Mouse (Mus musculus): ENCODE data around the gene Gm5447. TPM values are rescaled to one million over a fixed set of nuclear protein-coding genes. Genes with fewer than 3 reads are reported as not detected.

The Gm5447 gene
- polyA plus RNA-seq, 1 experiment from 2014 or later = 0.27 TPM

DNA sequence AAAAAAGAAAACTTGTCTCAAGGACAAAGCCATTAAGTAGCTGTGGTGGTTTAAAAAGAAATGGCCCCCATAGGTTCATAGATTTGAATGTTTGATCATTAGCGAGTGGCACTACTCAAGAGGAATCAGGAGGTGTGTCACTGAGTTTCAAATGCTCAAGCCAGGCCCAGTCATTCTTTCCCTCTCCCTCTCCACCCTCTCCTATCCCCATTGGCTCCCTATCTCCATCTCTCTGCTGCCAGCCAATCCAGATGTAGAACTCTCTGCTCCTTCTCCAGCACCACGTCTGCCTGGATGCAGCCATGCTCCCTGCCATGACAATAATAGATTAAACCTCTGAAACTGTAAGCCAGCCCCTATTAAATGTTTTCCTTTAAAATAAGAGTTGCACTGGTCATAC, 12.1 kb upstream of the Gm5447 start:
- Histone ChIP-seq H3K9ac (no peak overlapping the region), H3K36me3 (0 out of 2 replicates have a peak, but pooled peaks cover 3% of the 10 kb centered on the region), H3K9me3 (no peaks in the 10 kb centered on the region), H3K4me3 (no peak overlapping the region), H3K4me1 (peaks cover 10% of the 10 kb centered on the region; the same call in 1 of the 2 replicates), H3K27ac (no peak overlapping the region), H3K27me3 (no peaks in the 10 kb centered on the region), H3K4me2 (replicated peaks) (no peak overlapping the region)
- ATAC-seq (ENCODE audit: insufficient number of reproducible peaks, insufficient read depth, low FRiP score, low TSS enrichment) = no peak
- 55% methylated on average over 2 of the region's 2 CpGs for WGBS

DNA sequence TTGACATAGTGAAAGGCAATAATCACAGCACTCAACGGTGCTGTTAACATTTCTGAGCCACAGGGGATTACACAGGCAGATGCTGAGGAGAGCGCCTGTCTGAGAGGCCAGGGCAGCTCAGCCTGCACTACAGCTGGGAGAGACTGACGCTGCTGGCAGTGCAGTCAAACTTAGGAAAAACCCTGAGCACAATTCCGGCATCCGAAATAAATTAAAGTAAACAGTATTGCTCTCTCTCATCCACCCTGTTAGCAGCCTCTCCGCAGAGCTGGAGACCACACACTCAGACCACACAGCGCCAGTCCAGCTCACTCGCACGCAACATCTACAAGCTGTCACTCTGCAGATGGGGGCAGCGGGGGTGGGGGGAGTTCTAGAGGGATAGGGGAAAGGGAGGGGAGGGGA, 7.5 kb upstream of the Gm5447 start:
- Histone ChIP-seq H3K4me2 (replicated peaks) (peak overlapping the region; percentile 42), H3K4me3 (no peak overlapping the region), H3K9me3 (no peaks in the 10 kb centered on the region), H3K27ac (0 out of 2 replicates have a peak overlapping the region, but pooled peaks have one; percentile 17), H3K36me3 (no peaks in the 10 kb centered on the region), H3K27me3 (no peaks in the 10 kb centered on the region), H3K4me1 (peaks cover 20% of the 10 kb centered on the region), H3K9ac (no peak overlapping the region)
- 2% methylated on average over 10 of the region's 10 CpGs for WGBS
- ATAC-seq (ENCODE audit: insufficient number of reproducible peaks, insufficient read depth, low FRiP score, low TSS enrichment) = peak; percentile 86

DNA sequence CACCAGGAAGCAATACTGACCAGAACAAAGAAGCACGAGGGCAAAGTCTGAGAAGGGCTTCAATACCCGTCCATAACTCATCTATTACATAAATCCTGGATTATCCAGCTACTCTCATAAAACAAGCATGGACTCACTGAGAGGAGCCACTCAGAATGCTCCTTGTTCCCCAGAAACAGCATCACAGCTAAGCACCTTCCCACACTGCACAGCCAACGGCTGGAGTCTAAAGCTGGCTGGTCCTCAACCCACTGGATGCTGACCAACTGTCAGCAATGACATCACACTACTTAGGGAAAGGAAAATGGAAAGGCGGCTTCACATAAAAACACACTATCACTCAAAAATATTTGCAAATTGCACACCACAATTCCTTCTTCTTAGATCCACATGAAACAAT, 5.7 kb upstream of the Gm5447 start:
- Histone ChIP-seq H3K4me3 (no peak overlapping the region), H3K36me3 (no peaks in the 10 kb centered on the region), H3K4me2 (replicated peaks) (no peak overlapping the region), H3K27me3 (no peaks in the 10 kb centered on the region), H3K4me1 (peaks cover 20% of the 10 kb centered on the region), H3K9ac (no peak overlapping the region), H3K9me3 (no peaks in the 10 kb centered on the region), H3K27ac (no peak overlapping the region)
- 63% methylated on average over 4 of the region's 4 CpGs for WGBS
- no peak for ATAC-seq (ENCODE audit: insufficient number of reproducible peaks, insufficient read depth, low FRiP score, low TSS enrichment)

DNA sequence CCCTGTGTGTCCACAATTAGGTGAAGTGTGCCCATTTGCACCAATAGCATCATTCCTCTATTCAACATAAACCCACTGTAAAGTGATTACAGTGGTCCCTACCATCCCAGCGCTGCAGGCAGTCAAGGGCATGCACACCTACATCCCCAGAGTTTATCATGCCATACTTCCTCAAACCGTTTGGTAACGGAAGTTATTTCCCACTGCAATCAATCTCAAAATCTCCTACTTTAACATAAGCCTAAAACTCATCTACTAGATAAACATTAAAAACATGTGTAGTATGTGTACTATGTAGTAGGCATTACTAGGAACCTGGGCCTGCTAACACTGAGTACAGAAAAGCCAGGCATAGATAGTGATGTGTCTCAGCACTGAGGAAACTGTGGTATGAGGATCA, 3.0 kb upstream of the Gm5447 start:
- Histone ChIP-seq H3K4me3 (no peak overlapping the region), H3K4me1 (peaks cover 17% of the 10 kb centered on the region), H3K4me2 (replicated peaks) (no peak overlapping the region), H3K27ac (no peak overlapping the region), H3K36me3 (no peaks in the 10 kb centered on the region), H3K9me3 (no peaks in the 10 kb centered on the region), H3K9ac (no peak overlapping the region), H3K27me3 (no peaks in the 10 kb centered on the region)
- no peak for ATAC-seq (ENCODE audit: insufficient number of reproducible peaks, insufficient read depth, low FRiP score, low TSS enrichment)
- 84% methylated on average over 3 of the region's 3 CpGs for WGBS

DNA sequence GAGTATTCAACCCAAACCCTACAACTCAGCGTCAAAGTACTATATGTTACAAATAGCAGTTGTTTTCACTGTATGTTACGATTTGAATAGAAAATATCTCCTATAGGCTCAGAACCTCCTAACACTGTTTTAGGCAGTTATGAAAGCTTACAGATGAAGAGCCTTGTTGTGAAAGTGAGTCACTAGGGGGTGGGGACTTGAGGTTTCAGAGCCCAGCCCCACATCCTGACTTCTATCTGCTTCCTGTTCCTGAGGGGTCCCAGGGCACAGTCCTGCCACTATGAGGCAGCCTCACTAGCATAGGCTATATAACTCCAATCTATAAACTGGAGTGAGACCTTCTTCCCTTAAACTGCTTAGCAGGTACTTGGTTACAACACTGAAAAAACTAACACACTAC, 1.9 kb upstream of the Gm5447 start:
- WGBS = 88% methylated on average over 2 of the region's 2 CpGs
- Histone ChIP-seq H3K9ac (no peak overlapping the region), H3K36me3 (no peaks in the 10 kb centered on the region), H3K4me3 (no peak overlapping the region), H3K4me1 (peaks cover 8% of the 10 kb centered on the region), H3K27me3 (no peaks in the 10 kb centered on the region), H3K4me2 (replicated peaks) (no peak overlapping the region), H3K9me3 (no peaks in the 10 kb centered on the region), H3K27ac (no peak overlapping the region)
- no peak for ATAC-seq (ENCODE audit: insufficient number of reproducible peaks, insufficient read depth, low FRiP score, low TSS enrichment)

DNA sequence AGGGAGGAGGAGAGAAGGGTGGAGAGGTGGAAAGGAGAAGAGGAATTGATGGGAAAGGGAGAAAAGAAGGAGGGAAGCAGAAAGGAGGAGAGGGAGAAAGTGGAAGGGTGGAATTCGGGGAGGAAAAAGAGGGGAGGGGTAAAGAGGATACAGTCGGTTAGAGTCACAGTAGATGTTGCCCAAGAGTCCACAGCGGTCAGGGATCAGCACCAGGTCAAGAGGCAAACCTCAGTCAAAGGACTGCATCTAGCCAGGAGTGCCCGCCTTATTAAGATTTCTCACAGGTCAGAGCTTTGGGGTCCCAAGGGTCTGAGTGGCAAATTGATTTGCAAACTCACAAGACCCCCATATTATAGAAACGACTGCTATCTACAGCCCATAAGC, 235 bp downstream of the Gm5447 start:
- H3K4me1 ChIP-seq = peaks cover 3% of the 10 kb centered on the region; the same call in 1 of the 2 replicates
- H3K9ac ChIP-seq = peak overlapping the region; percentile 80
- H3K4me2 ChIP-seq (replicated peaks) = peak overlapping the region; percentile 67
- 0 out of 2 replicates have a peak, but pooled peaks have one; percentile 54 for ATAC-seq (ENCODE audit: insufficient number of reproducible peaks, insufficient read depth, low FRiP score, low TSS enrichment)
- peak overlapping the region; percentile 87; the same call in 1 of the 2 replicates for H3K27ac ChIP-seq
- no peaks in the 10 kb centered on the region for H3K27me3 ChIP-seq
- H3K9me3 ChIP-seq = no peaks in the 10 kb centered on the region
- peak overlapping the region; percentile 90 for H3K4me3 ChIP-seq
- H3K36me3 ChIP-seq = no peaks in the 10 kb centered on the region
- 16% methylated on average over 5 of the region's 5 CpGs for WGBS

DNA sequence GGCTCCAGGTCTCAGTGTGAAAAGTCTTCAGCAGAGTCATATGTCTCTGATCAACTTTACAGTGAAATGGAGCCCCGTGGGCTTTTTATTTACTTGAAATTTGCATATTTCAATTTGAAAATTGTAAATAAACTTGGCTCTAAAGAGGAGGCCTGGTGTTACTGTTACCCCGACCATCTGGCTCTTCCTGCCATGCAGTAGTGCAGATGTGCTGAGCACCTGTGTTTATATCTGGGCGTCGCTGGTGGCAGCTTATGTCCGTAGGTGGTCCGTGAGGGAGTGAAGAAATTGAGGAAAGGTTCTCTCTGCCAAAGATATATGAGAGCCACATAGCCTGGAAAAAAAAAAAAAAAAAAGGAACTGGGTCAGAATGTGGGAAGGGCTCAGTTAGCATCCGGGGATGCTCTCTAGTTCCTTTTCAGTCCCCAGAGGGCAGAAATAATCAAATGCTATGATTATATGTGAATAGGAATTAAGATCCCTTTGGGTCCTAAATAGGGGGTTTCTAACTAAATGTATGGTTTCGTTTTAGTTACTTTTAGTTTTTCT, 2.6 kb downstream of the Gm5447 start:
- 47% methylated on average over 8 of the region's 8 CpGs for WGBS
- Histone ChIP-seq H3K4me1 (no peaks in the 10 kb centered on the region; the same call in 1 of the 2 replicates), H3K36me3 (no peaks in the 10 kb centered on the region), H3K4me2 (replicated peaks) (no peak overlapping the region), H3K27ac (0 out of 2 replicates have a peak overlapping the region, but pooled peaks have one; percentile 36), H3K9ac (no peak overlapping the region), H3K4me3 (no peak overlapping the region), H3K27me3 (no peaks in the 10 kb centered on the region), H3K9me3 (no peaks in the 10 kb centered on the region)
- no peak for ATAC-seq (ENCODE audit: insufficient number of reproducible peaks, insufficient read depth, low FRiP score, low TSS enrichment)

DNA sequence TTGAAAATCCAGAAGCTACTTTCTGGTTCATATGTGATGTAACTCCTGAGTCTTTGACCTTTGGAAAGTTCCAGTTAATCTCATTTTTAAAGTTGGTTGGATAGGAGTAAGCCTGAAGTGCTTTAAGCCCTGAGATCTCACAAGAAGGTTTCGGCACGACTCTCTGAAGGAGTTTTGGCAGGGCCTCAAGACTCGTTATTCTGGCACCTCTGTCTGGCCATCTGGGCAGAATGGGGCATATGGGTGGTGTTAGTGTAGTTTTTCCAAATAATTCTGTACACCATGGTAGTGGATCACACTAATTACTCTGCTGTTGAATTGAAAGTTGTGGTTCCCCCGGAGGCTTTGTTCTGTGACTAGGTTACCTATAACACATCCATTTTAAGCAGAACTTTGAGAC, 4.2 kb downstream of the Gm5447 start:
- Histone ChIP-seq H3K4me1 (no peaks in the 10 kb centered on the region), H3K4me3 (no peak overlapping the region), H3K4me2 (replicated peaks) (no peak overlapping the region), H3K9ac (no peak overlapping the region), H3K36me3 (no peaks in the 10 kb centered on the region), H3K9me3 (no peaks in the 10 kb centered on the region), H3K27me3 (no peaks in the 10 kb centered on the region), H3K27ac (no peak overlapping the region)
- WGBS = 73% methylated on average over 4 of the region's 4 CpGs
- no peak for ATAC-seq (ENCODE audit: insufficient number of reproducible peaks, insufficient read depth, low FRiP score, low TSS enrichment)

DNA sequence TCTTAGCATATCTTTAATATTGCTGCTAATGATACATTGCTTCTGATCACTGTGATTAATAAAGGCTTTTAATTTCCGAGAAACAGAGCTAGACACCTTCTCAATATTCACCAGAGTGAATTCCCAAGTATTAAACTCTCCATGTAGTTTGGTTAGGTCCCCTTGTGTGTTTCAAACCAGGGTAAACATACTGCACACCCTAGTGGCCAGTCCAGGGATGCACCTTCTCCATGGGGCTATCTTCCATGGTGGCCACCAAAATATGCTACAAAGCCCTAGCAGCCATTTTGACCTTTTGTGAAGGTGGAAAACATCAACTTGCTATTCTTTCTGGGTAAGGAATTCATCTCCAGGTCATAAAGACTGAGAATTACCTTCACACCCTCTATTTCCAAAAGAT, 7.7 kb downstream of the Gm5447 start:
- Histone ChIP-seq H3K36me3 (no peaks in the 10 kb centered on the region), H3K4me2 (replicated peaks) (no peak overlapping the region), H3K4me1 (peaks cover 7% of the 10 kb centered on the region), H3K4me3 (no peak overlapping the region), H3K27ac (no peak overlapping the region), H3K9me3 (no peaks in the 10 kb centered on the region), H3K27me3 (0 out of 2 replicates have a peak, but pooled peaks cover 2% of the 10 kb centered on the region), H3K9ac (no peak overlapping the region)
- ATAC-seq (ENCODE audit: insufficient number of reproducible peaks, insufficient read depth, low FRiP score, low TSS enrichment) = no peak
- WGBS = 63% methylated on average over 1 of the region's 1 CpGs

DNA sequence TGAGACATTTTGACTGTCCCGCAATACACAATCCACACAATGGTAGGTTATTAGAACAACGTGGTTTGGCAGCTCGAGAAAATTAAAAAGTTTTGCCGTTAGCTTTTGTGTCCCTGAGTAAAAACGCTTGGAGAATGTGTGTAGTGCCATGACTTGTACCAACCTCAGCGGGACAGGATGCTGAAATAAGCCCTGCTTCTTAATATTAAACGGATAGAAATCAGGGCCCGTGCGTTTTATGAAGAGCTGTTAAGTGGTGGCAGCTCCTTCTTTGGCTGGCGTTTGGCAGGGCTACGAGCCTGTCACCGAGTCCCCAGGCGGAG, 11.2 kb downstream of the Gm5447 start:
- peak overlapping the region; percentile 49 for H3K4me2 ChIP-seq (replicated peaks)
- H3K4me1 ChIP-seq = peaks cover 7% of the 10 kb centered on the region
- H3K27ac ChIP-seq = peak overlapping the region; percentile 59
- H3K4me3 ChIP-seq = peak overlapping the region; percentile 27
- H3K27me3 ChIP-seq = 0 out of 2 replicates have a peak, but pooled peaks cover 2% of the 10 kb centered on the region
- H3K36me3 ChIP-seq = no peaks in the 10 kb centered on the region
- H3K9ac ChIP-seq = peak overlapping the region; percentile 42
- H3K9me3 ChIP-seq = no peaks in the 10 kb centered on the region
- 17% methylated on average over 13 of the region's 13 CpGs for WGBS
- ATAC-seq (ENCODE audit: insufficient number of reproducible peaks, insufficient read depth, low FRiP score, low TSS enrichment) = no peak

DNA sequence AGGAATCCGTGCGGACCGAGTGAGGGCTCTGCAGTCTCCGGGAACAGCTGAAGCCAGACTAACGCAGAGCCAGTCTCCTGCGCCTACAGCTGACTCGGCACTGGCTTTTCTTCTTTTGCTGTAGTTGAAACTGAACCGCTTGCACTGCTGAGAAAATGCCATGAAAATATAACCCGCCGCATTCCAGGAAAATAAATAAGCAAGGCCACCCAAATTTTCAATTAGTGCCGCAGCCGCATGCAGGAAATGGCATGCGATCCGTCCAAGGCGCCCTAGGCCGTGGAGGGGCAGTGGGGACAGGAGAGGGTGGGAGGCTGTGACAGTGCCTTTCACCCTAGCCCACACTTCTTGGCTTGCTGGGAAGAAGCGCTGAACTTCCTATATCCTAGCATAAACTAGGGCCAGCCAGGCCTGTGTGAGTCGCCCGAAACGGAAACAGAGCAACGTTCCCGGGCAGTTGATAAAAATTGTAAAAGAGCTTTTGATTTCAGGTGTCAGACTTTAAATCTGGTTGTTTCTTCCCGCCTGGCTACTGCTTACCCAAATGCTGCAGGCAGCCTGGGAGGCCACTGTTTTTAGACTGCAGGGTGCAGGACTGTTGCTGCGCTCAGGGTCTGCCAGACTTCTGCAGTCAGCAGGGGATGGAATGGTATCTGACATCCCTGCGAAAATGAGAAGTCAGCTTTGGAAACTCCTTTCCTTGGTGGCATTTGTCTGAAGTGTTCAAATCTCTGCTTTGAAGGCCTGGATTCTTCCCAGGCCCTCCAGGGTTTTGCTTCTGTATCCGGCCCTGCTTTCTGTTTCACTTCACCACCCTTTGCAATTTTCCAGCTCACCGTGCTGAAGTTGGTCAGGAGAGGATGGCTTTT, 11.8 kb downstream of the Gm5447 start:
- Histone ChIP-seq H3K9ac (peak overlapping the region; percentile 42), H3K4me1 (peaks cover 7% of the 10 kb centered on the region), H3K27ac (peak overlapping the region; percentile 59), H3K36me3 (no peaks in the 10 kb centered on the region), H3K27me3 (0 out of 2 replicates have a peak, but pooled peaks cover 2% of the 10 kb centered on the region), H3K9me3 (no peaks in the 10 kb centered on the region), H3K4me2 (replicated peaks) (peak overlapping the region; percentile 49), H3K4me3 (peak overlapping the region; percentile 27)
- WGBS = 9% methylated on average over 27 of the region's 27 CpGs
- no peak for ATAC-seq (ENCODE audit: insufficient number of reproducible peaks, insufficient read depth, low FRiP score, low TSS enrichment)

DNA sequence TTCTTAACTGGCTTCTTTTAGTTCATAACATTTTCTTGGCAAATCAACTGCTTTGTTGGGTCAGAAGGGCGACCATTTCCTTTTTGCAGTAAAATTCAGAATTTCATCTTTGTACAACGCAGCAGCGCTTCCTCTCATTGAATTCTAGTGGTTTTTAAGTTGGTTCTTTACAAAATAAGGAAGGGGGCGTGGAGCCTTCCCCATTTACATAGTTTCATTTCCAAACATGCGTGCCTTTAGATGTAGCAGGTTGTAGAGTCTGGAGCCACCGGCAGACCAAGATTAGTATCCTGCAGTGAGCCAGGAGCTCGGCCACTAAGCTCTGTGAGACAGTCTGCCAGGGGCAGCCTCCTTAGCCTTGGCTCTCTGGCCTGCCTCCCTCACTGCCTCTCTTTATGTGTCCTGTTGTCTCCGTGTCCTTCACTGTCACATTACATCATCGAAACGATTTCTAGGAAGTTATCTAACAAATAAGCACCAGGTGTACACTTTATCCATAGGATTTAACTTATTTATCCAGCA, 13.0 kb downstream of the Gm5447 start:
- Histone ChIP-seq H3K9ac (no peak overlapping the region), H3K4me3 (no peak overlapping the region), H3K9me3 (no peaks in the 10 kb centered on the region), H3K27ac (no peak overlapping the region), H3K36me3 (no peaks in the 10 kb centered on the region), H3K4me2 (replicated peaks) (no peak overlapping the region), H3K27me3 (0 out of 2 replicates have a peak, but pooled peaks cover 5% of the 10 kb centered on the region), H3K4me1 (peaks cover 7% of the 10 kb centered on the region)
- 76% methylated on average over 10 of the region's 10 CpGs for WGBS
- ATAC-seq (ENCODE audit: insufficient number of reproducible peaks, insufficient read depth, low FRiP score, low TSS enrichment) = no peak
